Mouse (Mus musculus): ENCODE data around the gene Clec16a. TPM values are rescaled to one million over a fixed set of nuclear protein-coding genes. Genes with fewer than 3 reads are reported as not detected.

Gene Clec16a
- polyA plus RNA-seq, 1 experiment, result 23.0 TPM

DNA sequence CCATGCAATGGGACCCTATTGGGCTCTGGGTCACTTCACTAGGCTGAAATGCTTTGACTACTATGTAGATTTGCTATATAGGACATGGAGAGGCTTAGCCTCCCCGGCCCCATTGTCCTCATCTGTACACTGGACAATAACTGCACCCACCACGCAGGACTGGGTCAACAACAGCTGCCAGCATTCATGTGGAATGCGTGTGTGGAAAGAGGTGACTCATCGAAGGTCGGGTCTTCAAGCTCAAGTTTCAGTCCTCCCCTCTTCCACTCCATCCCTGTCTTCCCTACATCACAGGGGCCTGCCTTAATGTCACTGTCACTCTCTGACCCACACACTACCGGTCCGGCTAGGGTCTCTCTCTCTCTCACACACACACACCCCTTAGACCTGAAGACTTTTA, 231.2 kb downstream of the Clec16a start:
- no peak overlapping the region for H3K27ac ChIP-seq (ENCODE audit: insufficient read depth, low read length)
- TF ChIP-seq CTCF (IDR thresholded peaks at IDR 0.05; ENCODE audit: borderline replicate concordance, insufficient read depth, low read length) (no peak), POLR2A (IDR thresholded peaks at IDR 0.05; ENCODE audit: low read depth, low read length) (no peak)
- no peak overlapping the region for H3K4me3 ChIP-seq (ENCODE audit: insufficient read depth, low read length)
- peaks cover 6% of the 10 kb centered on the region; the same call in 1 of the 2 replicates for H3K4me1 ChIP-seq (ENCODE audit: control insufficient read depth, insufficient read depth, low read length)

DNA sequence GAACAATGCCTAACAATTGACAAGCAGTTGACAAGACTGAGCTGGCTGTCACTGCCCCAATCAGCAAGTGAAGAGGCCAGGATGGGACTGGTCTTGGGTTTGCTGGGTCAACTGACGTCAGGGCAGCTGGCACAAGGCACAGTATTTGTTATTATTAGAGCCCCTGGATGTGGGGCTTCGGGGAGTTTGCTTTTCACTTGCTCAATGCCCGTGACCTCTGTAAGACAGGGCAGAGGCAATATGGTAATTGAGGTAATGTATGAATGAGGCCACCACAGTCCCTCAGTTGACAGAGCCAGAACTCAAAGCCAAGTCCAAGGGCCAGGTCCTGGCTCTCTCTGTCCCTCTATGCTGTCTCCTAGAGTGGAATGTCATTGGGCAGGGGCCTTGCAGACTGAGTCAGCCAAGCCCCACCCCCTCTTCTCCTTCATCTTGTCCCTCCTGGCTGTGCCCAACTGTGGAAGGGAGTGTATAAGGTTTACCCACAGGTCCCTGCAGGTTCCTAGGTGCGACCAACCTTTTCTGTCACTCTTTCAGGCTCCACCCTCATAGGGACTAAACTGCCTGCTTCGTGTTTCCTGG, 232.5 kb downstream of the Clec16a start:
- TF ChIP-seq CTCF (IDR thresholded peaks at IDR 0.05; ENCODE audit: borderline replicate concordance, insufficient read depth, low read length) (no peak), POLR2A (IDR thresholded peaks at IDR 0.05; ENCODE audit: low read depth, low read length) (no peak)
- Histone ChIP-seq H3K27ac (ENCODE audit: insufficient read depth, low read length) (no peak overlapping the region), H3K4me1 (ENCODE audit: control insufficient read depth, insufficient read depth, low read length) (peaks cover 12% of the 10 kb centered on the region), H3K4me3 (ENCODE audit: insufficient read depth, low read length) (no peak overlapping the region)

DNA sequence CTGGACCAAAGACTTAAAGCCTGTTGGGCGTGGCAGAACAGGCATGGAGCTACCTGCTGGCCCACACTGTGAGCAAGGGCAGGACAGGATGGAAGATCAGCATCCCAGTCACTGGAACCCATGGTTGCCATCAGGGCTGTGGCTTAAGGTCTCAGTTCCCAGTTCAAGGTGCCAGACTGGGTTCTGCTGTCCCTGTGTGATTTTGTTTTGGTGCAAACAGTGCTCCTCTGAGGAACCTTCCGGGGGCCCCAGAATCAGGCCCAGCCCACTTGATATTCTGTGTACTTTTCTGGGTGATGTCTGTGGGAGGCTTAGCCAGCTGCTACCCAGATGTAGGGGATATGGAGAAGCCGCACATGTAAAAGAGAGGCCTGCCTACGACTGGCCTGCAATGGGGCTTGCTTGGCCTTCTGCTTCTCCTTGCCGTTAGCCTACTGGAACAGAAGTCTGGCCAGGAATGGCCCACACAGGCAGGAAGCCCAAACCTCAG, 235.5 kb downstream of the Clec16a start:
- H3K4me3 ChIP-seq (ENCODE audit: insufficient read depth, low read length), result no peak overlapping the region
- no peak overlapping the region for H3K27ac ChIP-seq (ENCODE audit: insufficient read depth, low read length)
- 0 out of 2 replicates have a peak, but pooled peaks have one; percentile 3 for TF ChIP-seq POLR2A (IDR thresholded peaks at IDR 0.05; ENCODE audit: low read depth, low read length)
- no peak for TF ChIP-seq CTCF (IDR thresholded peaks at IDR 0.05; ENCODE audit: borderline replicate concordance, insufficient read depth, low read length)
- peaks cover 18% of the 10 kb centered on the region for H3K4me1 ChIP-seq (ENCODE audit: control insufficient read depth, insufficient read depth, low read length)

DNA sequence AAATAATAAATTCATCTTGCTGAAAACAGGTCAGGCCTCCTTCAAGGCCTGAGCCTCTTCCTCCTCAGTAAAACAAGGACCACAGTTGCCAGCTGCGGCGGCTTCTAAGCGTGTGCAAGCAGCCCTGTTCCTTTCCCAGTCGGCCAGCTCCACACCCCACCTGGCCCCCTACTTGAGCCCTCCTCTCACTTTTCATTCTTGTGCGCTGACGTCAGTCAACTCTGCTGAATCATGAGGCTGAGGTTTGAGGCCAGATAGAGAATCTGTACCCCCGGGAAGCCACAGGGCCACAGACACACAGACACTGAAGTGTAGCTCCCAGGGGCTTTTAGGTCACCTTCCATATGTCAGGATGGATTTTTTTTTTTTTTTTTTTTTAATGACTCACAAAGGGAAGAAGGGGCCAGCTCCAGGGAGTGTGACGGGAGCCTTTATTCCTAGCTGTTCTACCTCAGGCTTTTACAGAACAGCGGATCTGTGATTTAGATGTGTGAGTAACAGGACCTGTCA, 236.8 kb downstream of the Clec16a start:
- H3K4me3 ChIP-seq (ENCODE audit: insufficient read depth, low read length), result no peak overlapping the region
- TF ChIP-seq CTCF (IDR thresholded peaks at IDR 0.05; ENCODE audit: borderline replicate concordance, insufficient read depth, low read length) (no peak), POLR2A (IDR thresholded peaks at IDR 0.05; ENCODE audit: low read depth, low read length) (0 out of 2 replicates have a peak, but pooled peaks have one; percentile 15)
- peaks cover 13% of the 10 kb centered on the region for H3K4me1 ChIP-seq (ENCODE audit: control insufficient read depth, insufficient read depth, low read length)
- peak overlapping the region; percentile 44 for H3K27ac ChIP-seq (ENCODE audit: insufficient read depth, low read length)

DNA sequence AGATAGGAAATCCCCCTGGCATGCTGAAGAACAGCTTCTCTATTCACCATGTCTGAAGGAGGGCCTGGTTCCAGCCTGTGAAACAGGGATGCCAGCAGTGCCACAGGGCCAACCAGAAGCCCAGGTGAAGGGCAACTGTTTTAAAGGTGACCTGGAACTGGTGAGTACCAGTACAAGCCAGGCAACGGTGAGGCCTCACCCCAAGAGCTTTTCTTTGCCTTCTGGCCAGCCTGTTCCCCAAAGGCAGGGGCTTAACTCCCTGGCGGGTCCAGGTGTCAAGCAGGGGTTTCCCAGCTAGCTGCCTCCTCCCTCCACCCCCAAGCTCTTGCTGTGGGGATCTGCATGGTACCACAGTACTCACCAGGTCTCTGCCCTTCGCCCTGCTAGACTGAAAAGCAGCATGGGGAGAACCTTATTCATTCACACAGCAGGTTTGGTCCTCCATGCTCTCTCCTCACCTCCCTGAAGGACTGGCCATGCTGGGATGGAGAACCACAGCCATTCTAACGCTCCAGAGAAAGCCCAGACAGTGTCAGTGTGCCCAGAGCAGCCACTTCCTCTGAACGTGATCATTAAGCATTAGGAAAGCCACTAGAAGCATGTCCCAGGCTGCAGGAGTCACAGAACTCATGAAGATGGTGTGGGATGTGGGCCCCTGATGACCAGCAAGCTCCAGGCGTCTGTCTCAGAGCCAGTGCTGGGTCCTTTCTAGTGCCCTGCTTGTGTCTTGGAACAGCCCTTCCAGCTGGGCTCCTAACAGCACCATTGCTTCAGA, 237.4 kb downstream of the Clec16a start:
- Histone ChIP-seq H3K4me3 (ENCODE audit: insufficient read depth, low read length) (no peak overlapping the region; the same call in none of the 2 replicates), H3K4me1 (ENCODE audit: control insufficient read depth, insufficient read depth, low read length) (peaks cover 14% of the 10 kb centered on the region), H3K27ac (ENCODE audit: insufficient read depth, low read length) (peak overlapping the region; percentile 44)
- TF ChIP-seq POLR2A (IDR thresholded peaks at IDR 0.05; ENCODE audit: low read depth, low read length) (peak; percentile 9; the same call in 1 of the 2 replicates), CTCF (IDR thresholded peaks at IDR 0.05; ENCODE audit: borderline replicate concordance, insufficient read depth, low read length) (no peak)

DNA sequence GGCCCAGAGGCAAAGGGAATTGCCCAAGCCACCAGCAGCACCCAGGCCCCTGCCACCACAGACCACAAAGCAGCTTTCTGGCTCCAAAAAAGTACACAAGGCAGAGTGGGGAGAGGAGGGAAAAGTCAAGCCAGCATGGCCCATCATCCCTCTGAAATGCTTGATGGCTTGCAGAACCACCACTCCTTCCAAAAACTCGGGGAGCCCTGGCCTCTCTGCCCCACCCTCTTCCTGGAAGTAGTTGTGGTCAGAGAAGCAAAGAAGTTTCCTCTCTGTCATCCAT, 238.0 kb downstream of the Clec16a start:
- TF ChIP-seq POLR2A (IDR thresholded peaks at IDR 0.05; ENCODE audit: low read depth, low read length) (no peak), CTCF (IDR thresholded peaks at IDR 0.05; ENCODE audit: borderline replicate concordance, insufficient read depth, low read length) (no peak)
- Histone ChIP-seq H3K4me3 (ENCODE audit: insufficient read depth, low read length) (peak overlapping the region; percentile 78; the same call in 1 of the 2 replicates), H3K27ac (ENCODE audit: insufficient read depth, low read length) (peak overlapping the region; percentile 44), H3K4me1 (ENCODE audit: control insufficient read depth, insufficient read depth, low read length) (peaks cover 14% of the 10 kb centered on the region)

DNA sequence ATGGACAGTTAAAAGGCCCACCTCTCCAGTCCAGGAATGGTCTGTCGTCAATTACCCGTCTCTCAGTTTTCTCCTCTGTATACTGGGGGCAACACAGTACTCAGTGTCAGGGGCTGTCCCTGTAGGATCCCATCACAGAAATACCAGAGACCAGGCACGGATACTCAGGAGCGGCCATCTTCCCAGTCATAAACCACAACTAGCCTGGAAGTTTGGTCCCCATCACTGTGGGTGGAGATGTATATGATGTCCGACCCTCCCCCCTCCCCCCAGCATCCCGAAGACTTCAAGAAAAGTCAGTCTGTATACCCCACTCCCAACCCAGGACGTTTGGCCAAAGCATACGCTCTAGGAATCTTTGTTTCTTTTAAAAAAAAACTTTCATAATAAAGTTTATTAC, 238.3 kb downstream of the Clec16a start:
- peak overlapping the region; percentile 78 for H3K4me3 ChIP-seq (ENCODE audit: insufficient read depth, low read length)
- H3K4me1 ChIP-seq (ENCODE audit: control insufficient read depth, insufficient read depth, low read length), result peaks cover 14% of the 10 kb centered on the region
- peak overlapping the region; percentile 44; the same call in 1 of the 2 replicates for H3K27ac ChIP-seq (ENCODE audit: insufficient read depth, low read length)
- 0 out of 2 replicates have a peak, but pooled peaks have one; percentile 28 for TF ChIP-seq POLR2A (IDR thresholded peaks at IDR 0.05; ENCODE audit: low read depth, low read length)
- TF ChIP-seq CTCF (IDR thresholded peaks at IDR 0.05; ENCODE audit: borderline replicate concordance, insufficient read depth, low read length), result no peak

DNA sequence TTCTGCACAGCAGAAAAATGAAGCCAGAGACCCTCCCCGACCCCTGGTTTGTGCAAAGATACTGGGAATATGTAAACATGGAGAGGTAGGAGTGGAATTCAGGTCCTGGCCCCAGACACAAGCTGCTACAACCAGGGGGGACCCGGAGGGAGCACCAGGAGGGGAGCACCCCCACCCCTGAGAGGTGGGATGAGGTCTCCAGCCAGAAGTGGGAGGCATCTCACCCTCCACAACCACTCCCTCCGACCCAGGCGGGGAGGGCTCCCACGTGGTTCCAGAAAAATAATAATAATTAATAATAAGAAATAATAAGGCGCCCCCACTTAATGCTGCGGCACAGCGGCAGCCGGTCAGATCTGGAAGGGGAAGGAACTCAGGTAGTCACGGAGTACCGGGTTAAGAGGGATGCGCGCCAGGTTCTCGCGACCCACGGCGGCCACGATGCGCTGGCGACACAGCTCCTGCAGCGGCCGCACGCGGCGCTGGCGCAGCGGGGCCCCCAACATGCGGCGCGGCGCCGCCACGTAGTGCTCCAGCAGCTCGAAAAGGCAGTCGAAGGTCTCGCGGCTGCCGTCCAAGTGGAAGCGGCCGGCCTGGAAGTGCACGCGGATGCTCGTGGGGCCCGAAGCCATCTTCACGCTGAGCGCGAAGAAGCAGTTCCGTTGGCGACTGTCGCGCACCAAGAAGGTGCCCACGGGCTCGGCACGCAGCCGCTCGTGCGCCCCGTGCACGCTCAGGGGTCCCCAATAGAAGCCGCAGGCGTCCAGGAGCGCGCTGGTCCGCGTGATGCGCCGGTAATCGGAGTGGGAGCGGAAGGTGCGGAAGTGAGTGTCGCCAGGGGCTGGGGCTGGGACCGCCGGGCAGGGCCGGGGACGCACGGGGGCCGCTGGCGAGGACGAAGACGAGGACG, 239.0 kb downstream of the Clec16a start:
- Histone ChIP-seq H3K4me1 (ENCODE audit: control insufficient read depth, insufficient read depth, low read length) (peaks cover 14% of the 10 kb centered on the region), H3K4me3 (ENCODE audit: insufficient read depth, low read length) (peak overlapping the region; percentile 78), H3K27ac (ENCODE audit: insufficient read depth, low read length) (peak overlapping the region; percentile 66)
- no peak for TF ChIP-seq CTCF (IDR thresholded peaks at IDR 0.05; ENCODE audit: borderline replicate concordance, insufficient read depth, low read length)
- TF ChIP-seq POLR2A (IDR thresholded peaks at IDR 0.05; ENCODE audit: low read depth, low read length), result no peak

DNA sequence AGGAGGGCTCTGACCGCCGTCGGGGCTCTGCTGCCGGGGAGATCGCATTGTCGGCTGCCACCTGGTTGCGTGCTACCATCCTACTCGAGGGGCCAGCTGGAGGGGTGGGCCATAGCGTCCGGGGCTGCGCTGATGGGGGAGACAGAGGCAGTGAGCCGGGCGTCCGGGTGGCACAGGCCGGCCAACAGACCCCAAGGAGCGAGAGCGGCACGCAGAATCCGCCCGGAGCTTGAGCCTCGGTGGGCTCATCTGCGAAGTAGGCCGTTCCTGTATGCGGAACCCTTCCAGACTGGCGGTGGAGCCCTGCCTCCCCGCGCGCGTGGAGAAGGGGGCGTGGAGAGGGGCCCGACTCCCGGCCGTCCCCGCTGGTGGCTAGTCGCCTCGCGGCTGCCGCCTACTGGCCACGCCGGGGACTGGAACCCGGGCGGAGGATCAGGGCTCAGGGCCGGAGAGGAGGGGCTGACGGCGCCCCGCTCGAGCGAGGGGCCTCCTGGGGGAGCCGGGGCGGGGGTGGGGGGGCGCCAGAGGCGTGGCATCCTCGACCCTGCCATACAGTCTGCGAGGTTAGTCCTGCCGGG, 239.7 kb downstream of the Clec16a start:
- Histone ChIP-seq H3K4me1 (ENCODE audit: control insufficient read depth, insufficient read depth, low read length) (peaks cover 14% of the 10 kb centered on the region), H3K27ac (ENCODE audit: insufficient read depth, low read length) (peak overlapping the region; percentile 74), H3K4me3 (ENCODE audit: insufficient read depth, low read length) (peak overlapping the region; percentile 78)
- TF ChIP-seq CTCF (IDR thresholded peaks at IDR 0.05; ENCODE audit: borderline replicate concordance, insufficient read depth, low read length) (peak; percentile 37), POLR2A (IDR thresholded peaks at IDR 0.05; ENCODE audit: low read depth, low read length) (peak; percentile 95)
